Mouse (Mus musculus) stomach, embryonic 15.5 days (tissue): ENCODE measurements around the gene Avpr1b. TPM values are rescaled to one million over a fixed set of nuclear protein-coding genes. Genes with fewer than 3 reads are reported as not detected.

ENCODE experiments used
- ATAC-seq: fragments of 200-750 bp; cut with Nextera tagmentation; 2 replicates; pipeline ENCODE4 v1.8.0; 2017; ENCODE audit warnings: low read depth, moderate number of reproducible peaks, moderate TSS enrichment; ENCODE audit not compliant: insufficient read depth, low FRiP score
- H3K27ac ChIP-seq: fragments of 300-500 bp; sonication (generic); 2 replicates; pipeline ENCODE4 v1.5.1; 2015; ENCODE audit warnings: mild to moderate bottlenecking, inconsistent platforms
- H3K27me3 ChIP-seq: fragments of 300-500 bp; sonication (generic); replicated peaks from 2 replicates; pipeline ENCODE4 v1.6.1; 2015; ENCODE audit warnings: inconsistent platforms
- H3K36me3 ChIP-seq: fragments of 300-500 bp; sonication (generic); 2 replicates; pipeline ENCODE4 v1.6.1; 2015; ENCODE audit warnings: inconsistent platforms
- H3K4me1 ChIP-seq: fragments of 300-500 bp; sonication (generic); 2 replicates; pipeline ENCODE4 v1.6.1; 2015; ENCODE audit warnings: inconsistent platforms
- H3K4me2 ChIP-seq: fragments of 300-500 bp; sonication (generic); 2 replicates; pipeline ENCODE4 v1.6.1; 2015; ENCODE audit warnings: mild to moderate bottlenecking, inconsistent platforms
- H3K4me3 ChIP-seq: fragments of 300-500 bp; sonication (generic); replicated peaks from 2 replicates; pipeline ENCODE4 v1.5.1; 2015; ENCODE audit warnings: inconsistent platforms
- H3K9ac ChIP-seq: fragments of 300-500 bp; sonication (generic); 2 replicates; pipeline ENCODE4 v1.6.1; 2015; ENCODE audit warnings: inconsistent platforms
- H3K9me3 ChIP-seq: fragments of 300-500 bp; sonication (generic); 2 replicates; pipeline ENCODE4 v1.6.1; 2016; ENCODE audit warnings: inconsistent platforms
- WGBS: fragments of 180-500 bp; shearing (Covaris S2); methylation state at CpG from one replicate; pipeline ENCODE4 v1.1.7; 2015; 5-methylcytosine and 5-hydroxymethylcytosine counted together
- polyA plus RNA-seq: library from polyadenylated mRNA; unstranded; fragments of >200 nt; fragmentation: Nextera tagmentation; extraction: Ambion mirVana; gene quantifications from 2 replicates; pipeline ENCODE4 v1.2.1, GENCODE M21; 2015

Avpr1b gene
- polyA plus RNA-seq, 1 experiment from 2014 or later, result not detected

- Histone ChIP-seq H3K9me3 (no peaks in the 10 kb centered on the region), H3K36me3 (no peaks in the 10 kb centered on the region), H3K9ac (no peak overlapping the region), H3K27me3 (no peaks in the 10 kb centered on the region), H3K27ac (no peak overlapping the region), H3K4me2 (no peak overlapping the region), H3K4me1 (no peaks in the 10 kb centered on the region), H3K4me3 (no peak overlapping the region)
- ATAC-seq, result no peak
- WGBS, result 83% methylated on average over 3 of the region's 3 CpGs
Observed at GRCm38 (mm10) chr1:131583598-131583997, 15.4 kb upstream of the Avpr1b start.

DNA sequence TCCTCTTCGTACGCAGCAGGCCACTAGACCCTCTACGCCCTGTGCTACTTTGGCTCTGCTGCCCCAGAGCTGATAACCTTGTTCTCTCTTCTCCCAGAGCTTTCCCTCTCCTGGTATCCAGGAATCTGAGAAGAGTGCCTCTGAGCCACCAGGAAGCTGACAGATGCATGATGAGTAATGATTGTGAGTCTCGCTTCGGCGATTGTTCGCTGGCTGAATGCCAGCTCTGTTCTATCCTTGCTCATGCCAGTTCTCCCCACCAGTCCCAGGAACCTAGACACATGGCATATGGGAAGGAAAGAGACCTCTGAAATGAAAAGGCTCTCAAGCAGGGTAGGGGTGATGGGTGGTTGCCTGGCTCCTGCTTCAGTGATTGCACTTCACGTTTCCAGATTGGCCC lies 12.2 kb upstream of the Avpr1b start:
- Histone ChIP-seq H3K27ac (no peak overlapping the region), H3K9me3 (no peaks in the 10 kb centered on the region), H3K27me3 (no peaks in the 10 kb centered on the region), H3K4me2 (no peak overlapping the region), H3K4me3 (no peak overlapping the region), H3K9ac (no peak overlapping the region), H3K36me3 (no peaks in the 10 kb centered on the region), H3K4me1 (no peaks in the 10 kb centered on the region)
- ATAC-seq, result no peak
- 42% methylated on average over 8 of the region's 8 CpGs for WGBS

DNA sequence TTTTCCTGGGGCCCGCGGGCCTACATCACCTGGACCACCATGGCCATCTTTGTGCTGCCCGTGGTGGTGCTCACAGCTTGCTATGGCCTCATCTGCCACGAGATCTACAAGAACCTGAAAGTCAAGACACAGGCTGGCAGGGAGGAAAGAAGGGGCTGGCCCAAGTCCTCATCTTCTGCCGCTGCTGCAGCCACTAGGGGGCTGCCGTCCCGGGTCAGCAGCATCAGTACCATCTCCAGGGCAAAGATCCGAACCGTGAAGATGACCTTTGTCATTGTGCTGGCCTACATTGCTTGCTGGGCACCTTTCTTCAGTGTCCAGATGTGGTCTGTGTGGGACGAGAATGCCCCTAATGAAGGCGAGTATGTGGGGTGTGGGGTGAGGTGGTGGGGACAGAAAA lies 1.3 kb downstream of the Avpr1b start:
- 37% methylated on average over 11 of the region's 11 CpGs for WGBS
- H3K27me3 ChIP-seq, result peaks cover 7% of the 10 kb centered on the region; the same call in 1 of the 2 replicates
- ATAC-seq, result no peak
- no peaks in the 10 kb centered on the region for H3K36me3 ChIP-seq
- H3K9me3 ChIP-seq, result no peaks in the 10 kb centered on the region
- H3K27ac ChIP-seq, result no peak overlapping the region
- no peak overlapping the region for H3K4me2 ChIP-seq
- no peak overlapping the region for H3K4me3 ChIP-seq
- no peak overlapping the region for H3K9ac ChIP-seq
- H3K4me1 ChIP-seq, result no peaks in the 10 kb centered on the region

DNA sequence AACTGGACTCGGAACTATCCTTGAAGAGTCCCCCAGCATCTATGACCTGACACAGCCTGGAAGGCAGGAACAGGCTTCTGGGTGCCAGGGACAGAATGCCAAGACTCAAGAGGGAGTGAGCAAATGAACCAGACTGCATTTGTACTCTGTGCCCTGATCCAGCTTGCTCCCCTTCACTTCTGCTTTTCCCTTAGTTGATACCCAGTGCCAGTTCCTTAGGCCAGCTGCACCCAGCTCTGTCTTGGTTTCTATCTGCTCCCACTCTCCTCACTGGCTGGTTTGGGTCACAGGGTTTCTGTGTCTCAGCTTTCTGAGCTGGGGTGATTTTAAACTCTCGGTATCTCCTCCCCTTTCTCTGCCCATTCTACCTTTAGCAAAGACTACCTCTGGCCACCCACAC lies 7.7 kb downstream of the Avpr1b start:
- H3K4me1 ChIP-seq, result no peaks in the 10 kb centered on the region
- H3K27me3 ChIP-seq, result no peaks in the 10 kb centered on the region
- 82% methylated on average over 2 of the region's 2 CpGs for WGBS
- no peaks in the 10 kb centered on the region for H3K9me3 ChIP-seq
- no peak overlapping the region for H3K4me2 ChIP-seq
- H3K9ac ChIP-seq, result no peak overlapping the region
- no peak for ATAC-seq
- H3K27ac ChIP-seq, result no peak overlapping the region
- H3K4me3 ChIP-seq, result no peak overlapping the region
- no peaks in the 10 kb centered on the region for H3K36me3 ChIP-seq

DNA sequence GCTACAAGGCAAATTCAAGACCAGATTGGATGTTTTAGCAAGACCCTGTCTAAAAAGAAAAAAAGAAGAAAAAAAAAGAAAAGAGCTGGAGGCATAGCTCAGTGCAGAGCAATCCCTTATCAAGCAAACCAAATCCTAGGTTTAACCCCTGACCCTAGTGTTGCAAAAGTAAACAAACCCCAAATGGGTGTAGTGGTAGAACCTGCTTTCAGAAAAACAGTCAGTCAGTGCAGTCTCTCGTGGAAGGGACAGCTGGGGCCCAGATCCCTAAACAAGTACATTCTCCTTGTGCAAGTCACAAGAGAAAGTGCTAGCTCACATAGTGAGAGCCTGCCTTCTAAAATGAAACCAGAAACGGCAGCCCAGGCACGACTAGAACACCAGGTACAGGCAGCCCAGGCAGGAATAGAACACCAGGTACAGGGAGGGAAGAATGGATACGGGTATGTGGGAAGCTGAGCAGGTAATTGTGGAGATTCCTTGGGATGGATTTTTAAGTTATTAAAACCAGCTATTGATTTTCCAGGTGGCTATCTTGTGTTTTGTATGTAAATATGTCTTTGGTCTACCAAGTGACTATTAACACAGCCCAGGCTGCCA lies 13.6 kb downstream of the Avpr1b start:
- no peaks in the 10 kb centered on the region for H3K36me3 ChIP-seq
- H3K27me3 ChIP-seq, result no peaks in the 10 kb centered on the region
- 25% methylated on average over 4 of the region's 4 CpGs for WGBS
- no peak overlapping the region for H3K4me2 ChIP-seq
- peak overlapping the region; percentile 65; the same call in 1 of the 2 replicates for H3K27ac ChIP-seq
- H3K9ac ChIP-seq, result no peak overlapping the region
- ATAC-seq, result no peak
- H3K4me3 ChIP-seq, result no peak overlapping the region
- no peaks in the 10 kb centered on the region for H3K9me3 ChIP-seq
- H3K4me1 ChIP-seq, result no peaks in the 10 kb centered on the region; the same call in 1 of the 2 replicates

- Histone ChIP-seq H3K4me1 (no peaks in the 10 kb centered on the region; the same call in 1 of the 2 replicates), H3K4me3 (no peak overlapping the region), H3K9ac (no peak overlapping the region), H3K36me3 (no peaks in the 10 kb centered on the region), H3K27me3 (no peaks in the 10 kb centered on the region), H3K27ac (no peak overlapping the region), H3K4me2 (0 out of 2 replicates have a peak overlapping the region, but pooled peaks have one; percentile 17), H3K9me3 (no peaks in the 10 kb centered on the region)
- 70% methylated on average over 16 of the region's 16 CpGs for WGBS
- ATAC-seq, result peak; percentile 93
Observed at GRCm38 (mm10) chr1:131613361-131614133, 14.5 kb downstream of the Avpr1b start.

DNA sequence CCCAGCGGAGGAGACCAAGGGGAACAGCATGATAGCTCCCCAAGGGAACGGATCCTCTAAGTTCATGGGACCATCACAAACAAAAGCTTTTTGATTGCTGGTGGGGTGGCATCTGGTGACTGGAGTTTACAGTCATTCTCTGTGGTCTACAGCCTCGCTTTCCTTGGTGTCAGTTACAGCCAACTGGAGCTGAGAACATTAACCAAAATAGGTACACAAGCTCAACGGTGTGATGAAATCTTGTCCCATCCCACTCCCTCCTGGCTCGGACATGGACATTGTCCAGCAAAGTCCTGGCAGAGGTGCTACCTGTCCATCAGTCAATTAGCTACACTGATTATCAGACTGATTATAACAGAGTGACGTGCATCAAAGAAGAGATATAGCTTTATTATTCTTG lies 15.6 kb downstream of the Avpr1b start:
- Histone ChIP-seq H3K4me3 (no peak overlapping the region), H3K27ac (no peak overlapping the region), H3K36me3 (no peaks in the 10 kb centered on the region), H3K4me2 (no peak overlapping the region), H3K27me3 (no peaks in the 10 kb centered on the region), H3K9ac (no peak overlapping the region), H3K9me3 (no peaks in the 10 kb centered on the region), H3K4me1 (no peaks in the 10 kb centered on the region; the same call in 1 of the 2 replicates)
- WGBS, result 77% methylated on average over 6 of the region's 6 CpGs
- no peak for ATAC-seq

DNA sequence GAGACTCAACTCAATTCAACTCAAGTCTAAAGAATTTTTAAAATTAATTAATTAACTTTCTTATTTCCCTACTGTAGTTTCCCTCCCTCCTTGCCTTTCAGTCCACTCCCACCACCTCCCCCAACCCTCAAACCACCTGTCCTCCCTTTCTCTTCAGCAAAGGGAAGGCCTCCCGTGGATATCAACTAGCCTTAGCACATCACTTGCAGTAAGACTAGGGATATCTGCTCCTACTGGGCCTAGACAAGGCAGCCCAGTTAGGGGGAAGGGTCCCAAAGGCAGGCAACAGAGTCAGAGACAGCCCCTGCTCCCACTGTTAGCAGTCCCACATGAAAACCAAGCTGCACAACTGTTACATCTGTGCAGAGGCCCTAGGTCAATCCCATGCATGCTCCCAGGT lies 17.1 kb downstream of the Avpr1b start:
- H3K36me3 ChIP-seq, result no peaks in the 10 kb centered on the region
- 86% methylated on average over 1 of the region's 1 CpGs for WGBS
- no peak overlapping the region for H3K4me2 ChIP-seq
- no peaks in the 10 kb centered on the region for H3K27me3 ChIP-seq
- no peak for ATAC-seq
- no peak overlapping the region for H3K9ac ChIP-seq
- no peaks in the 10 kb centered on the region for H3K9me3 ChIP-seq
- H3K4me3 ChIP-seq, result no peak overlapping the region
- no peaks in the 10 kb centered on the region; the same call in 1 of the 2 replicates for H3K4me1 ChIP-seq
- H3K27ac ChIP-seq, result no peak overlapping the region

GRCm38 (mm10) chr1:131616546-131617220 lies 17.6 kb downstream of the Avpr1b start:
- Histone ChIP-seq H3K4me3 (no peak overlapping the region), H3K36me3 (no peaks in the 10 kb centered on the region), H3K27me3 (no peaks in the 10 kb centered on the region), H3K9me3 (no peaks in the 10 kb centered on the region), H3K27ac (no peak overlapping the region), H3K4me2 (no peak overlapping the region), H3K4me1 (no peaks in the 10 kb centered on the region; the same call in 1 of the 2 replicates), H3K9ac (no peak overlapping the region)
- WGBS, result 53% methylated on average over 5 of the region's 5 CpGs
- ATAC-seq, result no peak

DNA sequence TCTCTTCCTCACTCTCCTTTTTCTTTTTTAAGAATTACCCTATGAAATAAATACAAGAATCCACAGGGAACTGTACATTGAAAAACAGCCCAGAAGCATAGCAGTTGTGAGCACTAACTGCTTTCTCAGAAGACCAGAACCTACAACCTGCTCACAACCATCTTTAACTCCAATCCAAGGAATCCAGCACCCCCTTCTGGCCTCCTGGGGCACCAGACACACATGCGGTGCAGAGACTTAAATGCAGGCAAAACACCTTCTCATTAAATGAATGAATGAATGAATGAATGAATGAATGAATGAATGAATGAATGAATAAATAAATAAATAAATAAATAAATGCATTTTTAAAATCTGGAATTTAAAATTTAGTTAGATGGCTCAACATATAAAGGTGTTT lies 19.5 kb downstream of the Avpr1b start:
- Histone ChIP-seq H3K9me3 (no peaks in the 10 kb centered on the region), H3K36me3 (no peaks in the 10 kb centered on the region), H3K4me1 (no peaks in the 10 kb centered on the region), H3K27me3 (no peaks in the 10 kb centered on the region), H3K9ac (no peak overlapping the region), H3K4me3 (no peak overlapping the region), H3K27ac (no peak overlapping the region), H3K4me2 (no peak overlapping the region)
- WGBS, result 71% methylated on average over 1 of the region's 1 CpGs
- ATAC-seq, result no peak

GRCm38 (mm10) chr1:131619348-131619747 lies 20.3 kb downstream of the Avpr1b start:
- H3K4me3 ChIP-seq, result no peak overlapping the region
- H3K9me3 ChIP-seq, result no peaks in the 10 kb centered on the region
- no peak overlapping the region for H3K27ac ChIP-seq
- 86% methylated on average over 7 of the region's 7 CpGs for WGBS
- no peak overlapping the region for H3K9ac ChIP-seq
- H3K27me3 ChIP-seq, result no peaks in the 10 kb centered on the region
- H3K36me3 ChIP-seq, result no peaks in the 10 kb centered on the region
- no peak for ATAC-seq
- H3K4me1 ChIP-seq, result no peaks in the 10 kb centered on the region
- no peak overlapping the region for H3K4me2 ChIP-seq

DNA sequence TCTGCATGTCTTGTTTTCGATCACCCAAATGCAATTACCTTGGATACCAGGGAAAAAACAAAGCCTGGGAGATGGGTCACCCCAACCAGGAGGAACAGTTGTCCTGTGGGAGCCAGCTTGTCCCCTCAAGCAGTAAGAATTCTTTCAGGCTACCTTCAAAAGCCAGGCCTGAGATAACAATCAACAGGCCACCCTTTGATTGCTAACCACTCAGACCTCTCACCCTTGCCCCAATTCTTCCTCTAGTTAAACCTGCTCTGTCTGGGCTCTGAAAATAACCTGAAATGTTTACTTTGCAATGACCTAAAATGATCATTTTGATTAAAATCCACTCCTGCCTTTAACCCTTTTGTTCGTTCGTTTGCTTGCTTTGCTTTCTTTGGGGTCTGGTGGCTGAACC lies 24.6 kb downstream of the Avpr1b start:
- Histone ChIP-seq H3K4me1 (no peaks in the 10 kb centered on the region), H3K27me3 (no peaks in the 10 kb centered on the region), H3K27ac (no peak overlapping the region), H3K9ac (no peak overlapping the region), H3K9me3 (no peaks in the 10 kb centered on the region), H3K4me3 (no peak overlapping the region), H3K4me2 (no peak overlapping the region), H3K36me3 (no peaks in the 10 kb centered on the region)
- no peak for ATAC-seq
- WGBS, result 71% methylated on average over 3 of the region's 3 CpGs
